Mouse (Mus musculus) CH12.LX (cell line): Measurements from ENCODE around the gene Kmt2a. TPM values are rescaled to one million over a fixed set of nuclear protein-coding genes. Genes with fewer than 3 reads are reported as not detected.

Experiments used
- DNase-seq: peaks from one replicate; pipeline ENCODE4 v3.0.0-alpha.2; 2013; ENCODE audit errors: extremely low read depth
- H3K27ac ChIP-seq: 2 replicates; pipeline ENCODE4 v1.5.1; 2012; ENCODE audit warnings: low read depth, mild to moderate bottlenecking, control low read depth, moderate library complexity; ENCODE audit not compliant: insufficient read depth
- H3K27me3 ChIP-seq: replicated peaks from 2 replicates; pipeline ENCODE3; 2012; ENCODE audit warnings: inconsistent platforms
- H3K36me3 ChIP-seq, 2 experiments: replicated peaks in 1 of 2; 2 replicates each; pipeline versions ENCODE3 to v1.6.1; 2012; ENCODE audit warnings: inconsistent platforms in 1 of 2, low read length in 1 of 2, mild to moderate bottlenecking in 1 of 2, mixed read lengths in 1 of 2, moderate library complexity in 1 of 2; ENCODE audit not compliant: control insufficient read depth in 1 of 2, insufficient read depth in 1 of 2
- H3K4me1 ChIP-seq, 2 experiments: 2 replicates each; pipeline ENCODE4 v1.6.1; 2012; ENCODE audit warnings: inconsistent platforms in 1 of 2, moderate library complexity in 1 of 2; ENCODE audit not compliant: insufficient read depth in 2 of 2, control insufficient read depth in 1 of 2
- H3K4me2 ChIP-seq: 2 replicates; pipeline ENCODE4 v1.6.1; 2012; ENCODE audit warnings: low read depth, mild to moderate bottlenecking, control low read depth; ENCODE audit not compliant: poor library complexity, insufficient read depth, severe bottlenecking
- H3K4me3 ChIP-seq, 3 experiments: fragments of 150-350 bp in 1 of 3; sonication (generic) in 1 of 3; replicated peaks in 1 of 3; 2 replicates each; pipeline versions ENCODE3 to v1.5.1; 2011 to 2012; ENCODE audit warnings: low read depth in 2 of 3, low read length in 2 of 3, mild to moderate bottlenecking in 2 of 3, moderate library complexity in 2 of 3, control low read depth in 1 of 3, improper control_type of control experiment in 1 of 3, inconsistent platforms in 1 of 3, mixed read lengths in 1 of 3; ENCODE audit not compliant: poor library complexity in 1 of 3
- H3K79me2 ChIP-seq: replicated peaks from 2 replicates; pipeline ENCODE4 v1.6.1; 2012; ENCODE audit warnings: mild to moderate bottlenecking, moderate library complexity; ENCODE audit not compliant: control insufficient read depth, poor library complexity, insufficient read depth, severe bottlenecking; ENCODE audit errors: extremely low read depth
- H3K9ac ChIP-seq: 2 replicates; pipeline ENCODE4 v1.6.1; 2012; ENCODE audit warnings: low read depth, mild to moderate bottlenecking, control low read depth, moderate library complexity; ENCODE audit not compliant: insufficient read depth
- H3K9me3 ChIP-seq: replicated peaks from 2 replicates; pipeline ENCODE3; 2012; ENCODE audit warnings: low read length, inconsistent platforms, mixed read lengths
- BHLHE40 ChIP-seq: IDR thresholded peaks from 2 replicates; pipeline ENCODE4 v1.6.1; 2011; ENCODE audit warnings: mild to moderate bottlenecking, low read depth, low read length, improper control_type of control experiment
- CHD1 ChIP-seq: IDR thresholded peaks from 2 replicates; pipeline ENCODE4 v1.6.1; 2012; ENCODE audit warnings: low read depth, low read length, improper control_type of control experiment, inconsistent platforms
- CHD2 ChIP-seq: IDR thresholded peaks from 2 replicates; pipeline ENCODE4 v1.6.1; 2011; ENCODE audit warnings: low read length, improper control_type of control experiment
- CTCF ChIP-seq, 2 experiments: IDR thresholded peaks in 1 of 2; conservative IDR thresholded peaks in 1 of 2; 2 replicates each; pipeline ENCODE4 v1.5.1; 2011 to 2012; ENCODE audit warnings: low read depth in 2 of 2, low read length in 2 of 2, improper control_type of control experiment in 1 of 2, inconsistent platforms in 1 of 2, mild to moderate bottlenecking in 1 of 2, moderate library complexity in 1 of 2
- E2F4 ChIP-seq: IDR thresholded peaks from 2 replicates; pipeline ENCODE4 v1.6.1; 2011; ENCODE audit warnings: low read depth, low read length, improper control_type of control experiment; ENCODE audit not compliant: insufficient replicate concordance
- ELF1 ChIP-seq: IDR thresholded peaks from 2 replicates; pipeline ENCODE4 v1.6.1; 2014; ENCODE audit warnings: low read depth, mild to moderate bottlenecking, inconsistent platforms, low read length, improper control_type of control experiment
- EP300 ChIP-seq: IDR thresholded peaks from 2 replicates; pipeline ENCODE4 v1.6.1; 2011; ENCODE audit warnings: low read length, improper control_type of control experiment
- ETS1 ChIP-seq: conservative IDR thresholded peaks from 2 replicates; pipeline ENCODE4 v1.6.1; 2012; ENCODE audit warnings: low read depth, mild to moderate bottlenecking, inconsistent platforms, low read length, improper control_type of control experiment, moderate library complexity
- GABPA ChIP-seq: IDR thresholded peaks from 2 replicates; pipeline ENCODE4 v1.6.1; 2012; ENCODE audit warnings: low read depth, low read length, improper control_type of control experiment, inconsistent platforms; ENCODE audit not compliant: insufficient replicate concordance
- HCFC1 ChIP-seq: IDR thresholded peaks from 2 replicates; pipeline ENCODE4 v1.6.1; 2012; ENCODE audit warnings: low read depth, mild to moderate bottlenecking, inconsistent platforms, low read length, improper control_type of control experiment
- IRF4 ChIP-seq: IDR thresholded peaks from 2 replicates; pipeline ENCODE4 v1.6.1; 2014; ENCODE audit warnings: low read depth, mild to moderate bottlenecking, inconsistent platforms, low read length, improper control_type of control experiment
- JUN ChIP-seq: IDR thresholded peaks from 2 replicates; pipeline ENCODE4 v1.6.1; 2011; ENCODE audit warnings: low read depth, mild to moderate bottlenecking, low read length, improper control_type of control experiment, moderate library complexity; ENCODE audit not compliant: insufficient read depth
- JUND ChIP-seq: conservative IDR thresholded peaks from 2 replicates; pipeline ENCODE4 v1.6.1; 2011; ENCODE audit warnings: low read depth, low read length, improper control_type of control experiment
- KAT2A ChIP-seq: IDR thresholded peaks from 2 replicates; pipeline ENCODE4 v1.6.1; 2012; ENCODE audit warnings: low read length, improper control_type of control experiment, inconsistent platforms; ENCODE audit not compliant: insufficient replicate concordance
- MAFK ChIP-seq: IDR thresholded peaks from 2 replicates; pipeline ENCODE4 v1.6.1; 2011; ENCODE audit warnings: low read length, improper control_type of control experiment; ENCODE audit not compliant: insufficient replicate concordance
- MAX ChIP-seq: IDR thresholded peaks from 2 replicates; pipeline ENCODE4 v1.6.1; 2011; ENCODE audit warnings: low read length, improper control_type of control experiment
- MAZ ChIP-seq: IDR thresholded peaks from 2 replicates; pipeline ENCODE4 v1.6.1; 2012; ENCODE audit warnings: low read depth, mild to moderate bottlenecking, inconsistent platforms, low read length, improper control_type of control experiment, moderate library complexity
- MEF2A ChIP-seq: IDR thresholded peaks from 2 replicates; pipeline ENCODE4 v1.6.1; 2014; ENCODE audit warnings: low read depth, mild to moderate bottlenecking, inconsistent platforms, low read length, improper control_type of control experiment, borderline replicate concordance
- MXI1 ChIP-seq: IDR thresholded peaks from 2 replicates; pipeline ENCODE4 v1.6.1; 2011; ENCODE audit warnings: mild to moderate bottlenecking, low read depth, low read length, improper control_type of control experiment
- MYC ChIP-seq: IDR thresholded peaks from 2 replicates; pipeline ENCODE4 v1.6.1; 2011; ENCODE audit warnings: low read depth, mild to moderate bottlenecking, improper control_type of control experiment, low read length
- NELFE ChIP-seq: IDR thresholded peaks from 2 replicates; pipeline ENCODE4 v1.6.1; 2011; ENCODE audit warnings: low read depth, low read length, improper control_type of control experiment
- NRF1 ChIP-seq: IDR thresholded peaks from 2 replicates; pipeline ENCODE4 v1.6.1; 2014; ENCODE audit warnings: low read depth, mild to moderate bottlenecking, inconsistent platforms, low read length, improper control_type of control experiment, moderate library complexity
- PAX5 ChIP-seq: IDR thresholded peaks from 2 replicates; pipeline ENCODE4 v1.6.1; 2012; ENCODE audit warnings: low read length, inconsistent platforms, mixed read lengths
- POLR2A ChIP-seq: IDR thresholded peaks from 2 replicates; pipeline ENCODE4 v1.6.1; 2011; ENCODE audit warnings: low read depth, mild to moderate bottlenecking, improper control_type of control experiment, low read length
- POLR2AphosphoS2 ChIP-seq: IDR thresholded peaks from 2 replicates; pipeline ENCODE4 v1.6.1; 2011; ENCODE audit warnings: low read depth, low read length, improper control_type of control experiment
- RAD21 ChIP-seq: IDR thresholded peaks from 2 replicates; pipeline ENCODE4 v1.6.1; 2011; ENCODE audit warnings: low read depth, mild to moderate bottlenecking, low read length, improper control_type of control experiment, moderate library complexity
- RCOR1 ChIP-seq: conservative IDR thresholded peaks from 2 replicates; pipeline ENCODE4 v1.6.1; 2012; ENCODE audit warnings: low read depth, mild to moderate bottlenecking, inconsistent platforms, low read length, improper control_type of control experiment
- SIN3A ChIP-seq: IDR thresholded peaks from 2 replicates; pipeline ENCODE4 v1.6.1; 2012; ENCODE audit warnings: low read length, improper control_type of control experiment, inconsistent platforms
- SMC3 ChIP-seq: IDR thresholded peaks from 2 replicates; pipeline ENCODE4 v1.6.1; 2011; ENCODE audit warnings: low read depth, low read length, improper control_type of control experiment
- TBP ChIP-seq: conservative IDR thresholded peaks from 2 replicates; pipeline ENCODE4 v1.6.1; 2011; ENCODE audit warnings: low read depth, low read length, improper control_type of control experiment
- TCF12 ChIP-seq: IDR thresholded peaks from 2 replicates; pipeline ENCODE4 v1.6.1; 2014; ENCODE audit warnings: low read depth, mild to moderate bottlenecking, inconsistent platforms, low read length, improper control_type of control experiment
- UBTF ChIP-seq: IDR thresholded peaks from 2 replicates; pipeline ENCODE4 v1.6.1; 2012; ENCODE audit warnings: low read depth, mild to moderate bottlenecking, inconsistent platforms, low read length, improper control_type of control experiment, moderate library complexity
- USF1 ChIP-seq: IDR thresholded peaks from 2 replicates; pipeline ENCODE4 v1.6.1; 2014; ENCODE audit warnings: low read depth, mild to moderate bottlenecking, inconsistent platforms, low read length, improper control_type of control experiment
- USF2 ChIP-seq: conservative IDR thresholded peaks from 2 replicates; pipeline ENCODE4 v1.6.1; 2011; ENCODE audit warnings: low read depth, low read length, improper control_type of control experiment
- ZC3H11A ChIP-seq: IDR thresholded peaks from 2 replicates; pipeline ENCODE4 v1.6.1; 2012; ENCODE audit warnings: low read depth, mild to moderate bottlenecking, inconsistent platforms, low read length, improper control_type of control experiment
- ZKSCAN1 ChIP-seq: IDR thresholded peaks from 2 replicates; pipeline ENCODE4 v1.6.1; 2012; ENCODE audit warnings: low read depth, inconsistent platforms, low read length, improper control_type of control experiment, borderline replicate concordance
- ZMIZ1 ChIP-seq: IDR thresholded peaks from 2 replicates; pipeline ENCODE4 v1.6.1; 2012; ENCODE audit warnings: low read depth, mild to moderate bottlenecking, inconsistent platforms, low read length, improper control_type of control experiment
- ZNF384 ChIP-seq: IDR thresholded peaks from 2 replicates; pipeline ENCODE4 v1.6.1; 2012; ENCODE audit warnings: low read depth, low read length, improper control_type of control experiment, inconsistent platforms
- dilution Hi-C: fragments of 300-500 bp; cut with MboI; formaldehyde crosslinking; loops from 2 replicates; pipeline ENCODE4 v1.14.3; 2020; ENCODE audit warnings: low sequenced_read_pairs; ENCODE audit not compliant: extremely low pct_unique_long_range_greater_than_20kb, extremely low pct_ligation_motif_present
- in situ Hi-C: fragments of 300-500 bp; cut with MboI; formaldehyde crosslinking; loops from 3 replicates; pipeline ENCODE4 v1.14.3; 2019; ENCODE audit warnings: low sequenced_read_pairs, low pct_ligation_motif_present, low pct_unique_long_range_greater_than_20kb, mixed read lengths
- polyA plus RNA-seq: library from polyadenylated mRNA; unstranded; fragments of >175 nt; gene quantifications from 2 replicates; pipeline ENCODE4 v1.2.1, GENCODE M21; 2012; ENCODE audit warnings: low read depth; ENCODE audit not compliant: insufficient read length
- total RNA-seq, 2 experiments: library from RNA; depleted of rRNA; stranded (reverse); fragments of 300-350 nt in 1 of 2; fragments of >200 nt in 1 of 2; gene quantifications; 2 replicates each; pipeline ENCODE4 v1.2.3; 2012 to 2014

Gene Kmt2a
- total and polyA plus RNA-seq, 3 experiments: 2.5 to 21.3 (median 7.2) TPM

- dilution Hi-C loops: no loop called here
- Histone ChIP-seq H3K27me3 (no peaks in the 10 kb centered on the region), H3K27ac (peak overlapping the region; percentile 84; the same call in 1 of the 2 replicates), H3K4me2 (peak overlapping the region; percentile 97), H3K36me3 (peaks cover 0 to 26% of the 10 kb centered on the region in 2 experiments), H3K79me2 (peaks cover 67% of the 10 kb centered on the region), H3K4me3 (peak overlapping the region; percentile 92 to 95 (median 94)), H3K9me3 (no peaks in the 10 kb centered on the region), H3K4me1 (peaks cover 11 to 57% of the 10 kb centered on the region in 2 experiments), H3K9ac (peak overlapping the region; percentile 87)
- peak; percentile 62 for TF ChIP-seq EP300
- TF ChIP-seq MEF2A: peak; percentile 57; the same call in 1 of the 2 replicates
- TF ChIP-seq ZKSCAN1: no peak
- TF ChIP-seq NRF1: no peak
- TF ChIP-seq POLR2A: 0 out of 2 replicates have a peak, but pooled peaks have one; percentile 24
- TF ChIP-seq ZMIZ1: no peak
- no peak for TF ChIP-seq MAZ
- peak; percentile 73 for TF ChIP-seq ETS1
- TF ChIP-seq SMC3: no peak
- no peak for TF ChIP-seq PAX5
- TF ChIP-seq TBP: no peak
- TF ChIP-seq JUN: no peak
- TF ChIP-seq TCF12: peak; percentile 75
- TF ChIP-seq MAFK: no peak
- no peak for TF ChIP-seq ZC3H11A
- TF ChIP-seq KAT2A: no peak
- no peak for TF ChIP-seq MAX
- no peak for TF ChIP-seq POLR2AphosphoS2
- TF ChIP-seq GABPA: no peak
- no peak; the same call in 1 of the 2 replicates for TF ChIP-seq MXI1
- TF ChIP-seq HCFC1: no peak
- no peak for TF ChIP-seq CTCF (conservative IDR thresholded peaks at IDR 0.05 in 1 of 2, IDR thresholded peaks at IDR 0.05 in 1 of 2; ENCODE audit: low read depth in 2 of 2, low read length in 2 of 2)
- peak; percentile 85 for TF ChIP-seq IRF4
- TF ChIP-seq USF1: no peak
- TF ChIP-seq ELF1: no peak
- no peak; the same call in none of the 2 replicates for TF ChIP-seq SIN3A
- TF ChIP-seq ZNF384: peak; percentile 16; the same call in 1 of the 2 replicates
- no peak for TF ChIP-seq USF2
- 0 out of 2 replicates have a peak, but pooled peaks have one; percentile 27 for TF ChIP-seq RCOR1
- 0 out of 2 replicates have a peak, but pooled peaks have one; percentile 38 for TF ChIP-seq CHD2
- TF ChIP-seq CHD1: no peak; the same call in 1 of the 2 replicates
- TF ChIP-seq JUND: no peak
- TF ChIP-seq MYC: no peak
- TF ChIP-seq NELFE: no peak
- TF ChIP-seq UBTF: no peak
- TF ChIP-seq RAD21: no peak
- TF ChIP-seq E2F4: no peak
- TF ChIP-seq BHLHE40: peak; percentile 66
- in situ Hi-C loops: no loop called here
- DNase-seq: no peak
Observed at GRCm38 (mm10) chr9:44878776-44879500, 2.2 kb downstream of the Kmt2a start.
